Mouse (Mus musculus) megakaryocyte, embryonic 14.5 days (primary cell): ENCODE measurements at regions not wholly inside any gene's neighbourhood (a gene's known extent, or its start where the extent isn't known, plus 50 kb on each side); places are given as distances from the start of the nearest gene placed in this dataset.
"Not testable (repeated sequence)": the region's sequence is repeated elsewhere in the genome, so short reads cannot be mapped to it uniquely, and the experiment has no call there.

Source experiments
- H3K27me3 ChIP-seq: replicated peaks from 2 replicates; pipeline ENCODE3; 2012; ENCODE audit warnings: inconsistent platforms
- H3K36me3 ChIP-seq: replicated peaks from 2 replicates; pipeline ENCODE3; 2012; ENCODE audit warnings: low read length, inconsistent platforms, mixed read lengths
- H3K4me1 ChIP-seq: 2 replicates; pipeline ENCODE4 v1.6.1; 2012; ENCODE audit warnings: inconsistent platforms
- H3K4me3 ChIP-seq: replicated peaks from 2 replicates; pipeline ENCODE3; 2012; ENCODE audit warnings: moderate library complexity, mild to moderate bottlenecking, inconsistent platforms
- H3K9me3 ChIP-seq: 2 replicates; pipeline ENCODE4 v1.6.1; 2012; ENCODE audit warnings: inconsistent platforms
- FLI1 ChIP-seq: IDR thresholded peaks from 2 replicates; pipeline ENCODE4 v1.6.1; 2012; ENCODE audit warnings: low read length, inconsistent platforms, mixed read lengths
- GATA1 ChIP-seq: IDR thresholded peaks from 3 replicates; pipeline ENCODE4 v1.6.1; 2012; ENCODE audit warnings: mixed read lengths, low read length, inconsistent platforms, borderline replicate concordance

DNA sequence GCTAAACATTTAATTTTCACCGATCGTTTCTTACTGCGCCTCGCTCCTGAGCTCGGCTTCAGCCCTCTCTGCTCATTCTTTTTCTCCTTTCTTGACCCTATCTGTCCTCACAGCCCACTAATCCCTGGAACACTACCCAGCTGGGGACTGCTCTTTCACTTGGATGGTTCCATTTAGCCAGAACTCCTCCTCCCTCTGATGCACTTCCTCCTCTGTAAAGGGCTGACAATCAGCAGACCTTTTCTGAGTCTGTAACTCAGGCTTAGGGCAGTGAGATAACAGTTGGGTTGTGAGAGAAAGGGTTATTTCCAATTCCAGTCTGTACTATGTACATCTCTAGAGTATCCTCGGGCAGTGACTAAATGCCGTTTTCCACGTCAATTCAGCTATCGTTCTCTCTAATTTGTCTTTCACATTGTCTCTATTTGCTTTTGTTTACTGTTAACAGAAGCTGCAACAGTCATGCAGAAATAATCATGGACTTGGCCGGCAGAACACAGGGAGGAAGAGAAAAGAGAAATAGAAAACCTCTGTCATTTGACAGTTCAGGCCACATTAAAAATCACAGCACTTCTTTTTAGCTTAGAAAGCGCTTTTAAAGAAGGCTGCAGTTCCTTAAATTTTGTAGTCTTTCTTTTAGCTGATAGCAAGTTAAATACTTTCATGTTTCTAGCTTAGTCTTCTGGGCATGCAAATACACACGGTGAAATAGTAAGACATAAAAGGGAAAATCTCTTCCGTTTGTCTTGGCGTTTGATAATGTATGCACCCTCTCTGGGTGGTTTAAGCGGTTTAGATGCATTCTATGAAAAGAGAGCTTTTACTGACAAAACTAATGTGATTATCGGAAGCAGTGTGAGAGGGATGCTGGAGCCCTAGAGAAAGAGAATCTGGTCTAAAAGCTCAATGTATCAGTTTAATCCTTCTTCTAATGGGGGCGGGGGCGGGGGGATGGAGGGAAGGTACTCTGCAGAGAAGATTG lies 94.7 kb upstream of the Fam181b start:
- Histone ChIP-seq H3K4me3 (no peak overlapping the region), H3K36me3 (no peaks in the 10 kb centered on the region), H3K27me3 (no peaks in the 10 kb centered on the region), H3K4me1 (peaks cover 11% of the 10 kb centered on the region), H3K9me3 (no peaks in the 10 kb centered on the region)
- TF ChIP-seq FLI1: no peak
- TF ChIP-seq GATA1: no peak

GRCm38 (mm10) chr7:92985683-92986070 lies 94.0 kb upstream of the Fam181b start:
- no peaks in the 10 kb centered on the region for H3K36me3 ChIP-seq
- TF ChIP-seq FLI1 (no peak), GATA1 (no peak)
- no peaks in the 10 kb centered on the region for H3K9me3 ChIP-seq
- H3K4me3 ChIP-seq: no peak overlapping the region
- no peaks in the 10 kb centered on the region for H3K27me3 ChIP-seq
- H3K4me1 ChIP-seq: peaks cover 7% of the 10 kb centered on the region

DNA sequence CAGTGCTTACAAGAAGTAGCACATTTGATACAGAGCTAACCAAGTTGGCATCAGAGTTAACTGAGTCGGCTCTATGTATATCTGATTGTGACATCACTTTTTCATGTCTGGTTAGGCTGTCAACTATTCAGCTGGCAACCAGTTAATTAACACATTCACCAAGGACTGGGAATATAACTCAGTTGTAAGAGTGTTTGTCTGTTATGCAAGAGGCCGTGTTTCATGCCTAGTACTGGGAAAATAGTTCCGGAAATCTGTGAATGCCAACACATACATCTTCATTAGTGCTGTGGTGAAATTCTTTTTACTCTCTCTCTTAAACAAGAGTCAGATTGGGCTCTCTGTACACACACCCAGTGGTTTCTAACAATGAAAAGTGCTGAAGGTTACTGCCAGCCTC lies 80.8 kb upstream of the Fam181b start:
- Histone ChIP-seq H3K4me3 (no peak overlapping the region), H3K27me3 (no peaks in the 10 kb centered on the region), H3K4me1 (peaks cover 7% of the 10 kb centered on the region; the same call in 1 of the 2 replicates), H3K9me3 (no peaks in the 10 kb centered on the region), H3K36me3 (no peaks in the 10 kb centered on the region)
- TF ChIP-seq GATA1 (no peak), FLI1 (no peak)

GRCm38 (mm10) chr7:93006694-93007231 lies 72.9 kb upstream of the Fam181b start:
- Histone ChIP-seq H3K4me1 (peaks cover 33% of the 10 kb centered on the region), H3K4me3 (peak overlapping the region; percentile 56)
- not testable (repeated sequence) for H3K27me3 ChIP-seq, H3K9me3 ChIP-seq, H3K36me3 ChIP-seq

DNA sequence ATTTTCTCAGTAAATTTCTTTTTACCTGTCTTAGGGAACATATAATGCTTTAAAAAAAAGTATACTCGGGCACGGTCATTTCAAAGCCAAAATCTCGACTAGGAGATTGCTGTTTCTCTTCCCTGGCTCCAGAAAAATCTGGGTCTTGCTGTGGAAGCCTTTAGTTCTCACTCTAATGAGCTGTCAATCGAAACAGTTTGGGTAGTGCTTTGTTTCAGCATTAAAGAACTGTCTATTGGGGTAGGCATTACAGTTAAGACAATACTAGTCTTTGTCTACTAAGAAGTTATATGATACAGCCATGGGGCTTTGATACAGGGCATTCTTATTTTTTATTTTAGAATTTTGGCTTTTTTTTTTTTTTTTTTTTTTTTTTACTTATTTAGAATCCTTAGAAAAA lies 71.9 kb upstream of the Fam181b start:
- peaks cover 33% of the 10 kb centered on the region for H3K4me1 ChIP-seq
- TF ChIP-seq FLI1: no peak
- TF ChIP-seq GATA1: no peak
- no peaks in the 10 kb centered on the region for H3K27me3 ChIP-seq
- H3K9me3 ChIP-seq: no peaks in the 10 kb centered on the region
- H3K36me3 ChIP-seq: no peaks in the 10 kb centered on the region
- H3K4me3 ChIP-seq: no peak overlapping the region

- Histone ChIP-seq H3K4me1 (no peaks in the 10 kb centered on the region), H3K36me3 (no peaks in the 10 kb centered on the region), H3K27me3 (peaks cover 4% of the 10 kb centered on the region), H3K9me3 (no peaks in the 10 kb centered on the region), H3K4me3 (no peak overlapping the region)
- TF ChIP-seq FLI1: no peak
- no peak for TF ChIP-seq GATA1
Observed at GRCm38 (mm10) chr7:93019390-93019789, 60.3 kb upstream of the Fam181b start.

DNA sequence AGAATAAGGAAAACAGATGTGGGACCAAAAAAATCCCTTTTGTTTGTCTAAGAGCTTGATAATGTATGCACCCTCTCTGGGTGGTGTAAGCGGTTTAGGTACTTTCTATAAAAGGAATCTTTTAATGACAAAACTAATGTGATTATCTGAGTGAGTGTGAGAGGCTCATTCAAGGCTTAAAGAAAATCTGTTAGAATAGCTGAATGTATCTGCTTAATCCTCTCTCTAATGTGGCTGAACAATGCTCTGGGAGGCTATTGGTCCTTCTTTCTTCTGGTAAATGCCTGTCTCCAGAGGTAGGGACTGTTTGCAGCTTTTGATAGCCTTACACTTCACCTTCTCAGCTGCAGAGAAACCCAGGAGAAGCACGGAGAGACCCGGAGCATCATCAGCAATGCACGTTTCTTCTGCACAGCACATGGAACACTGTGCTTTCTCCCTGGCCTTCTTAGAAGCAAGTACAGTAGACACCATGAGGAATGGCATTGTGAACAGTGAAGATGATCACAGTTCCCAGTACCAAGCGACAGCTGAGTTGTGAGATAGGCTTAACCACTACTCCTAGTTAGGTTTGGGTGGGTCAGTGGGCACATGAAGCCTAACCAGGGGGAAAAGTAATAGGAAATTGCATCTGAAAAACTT lies 56.1 kb upstream of the Fam181b start:
- Histone ChIP-seq H3K36me3 (no peaks in the 10 kb centered on the region), H3K4me3 (no peak overlapping the region), H3K4me1 (no peaks in the 10 kb centered on the region), H3K9me3 (no peaks in the 10 kb centered on the region), H3K27me3 (peaks cover 4% of the 10 kb centered on the region)
- TF ChIP-seq FLI1 (no peak), GATA1 (no peak)

GRCm38 (mm10) chr7:93026231-93026630 lies 53.4 kb upstream of the Fam181b start:
- Histone ChIP-seq H3K4me3 (no peak overlapping the region), H3K27me3 (peaks cover 2% of the 10 kb centered on the region)

More at GRCm38 (mm10) chr7:93026231-93026630, 53.4 kb upstream of the Fam181b start:
- no peaks in the 10 kb centered on the region for H3K36me3 ChIP-seq
- H3K9me3 ChIP-seq: no peaks in the 10 kb centered on the region
- no peak for TF ChIP-seq FLI1
- TF ChIP-seq GATA1: no peak
- H3K4me1 ChIP-seq: no peaks in the 10 kb centered on the region
